Mouse (Mus musculus): ENCODE measurements around the gene Lpcat3. TPM values are rescaled to one million over a fixed set of nuclear protein-coding genes. Genes with fewer than 3 reads are reported as not detected.
"Not testable (repeated sequence)": the region's sequence is repeated elsewhere in the genome, so short reads cannot be mapped to it uniquely, and the experiment has no call there.

The Lpcat3 gene
- total RNA-seq (2021): 10 to 100 TPM; 28.2 to 41.3 TPM
- long read RNA-seq, experiment 1, transcript Lpcat3-201 (13 exons, 2,281 nt): major isoform, 69 of 78 reads
- long read RNA-seq, experiment 1, partial matches to known transcripts: 3 of 78 reads
- long read RNA-seq, experiment 1, other reads (novel, unspliced or antisense): 6 of 78 reads
- long read RNA-seq, experiment 2, transcript Lpcat3-201 (13 exons, 2,281 nt): major isoform, 45 of 52 reads
- long read RNA-seq, experiment 2, partial matches to known transcripts: 1 of 52 reads
- long read RNA-seq, experiment 2, other reads (novel, unspliced or antisense): 6 of 52 reads

DNA sequence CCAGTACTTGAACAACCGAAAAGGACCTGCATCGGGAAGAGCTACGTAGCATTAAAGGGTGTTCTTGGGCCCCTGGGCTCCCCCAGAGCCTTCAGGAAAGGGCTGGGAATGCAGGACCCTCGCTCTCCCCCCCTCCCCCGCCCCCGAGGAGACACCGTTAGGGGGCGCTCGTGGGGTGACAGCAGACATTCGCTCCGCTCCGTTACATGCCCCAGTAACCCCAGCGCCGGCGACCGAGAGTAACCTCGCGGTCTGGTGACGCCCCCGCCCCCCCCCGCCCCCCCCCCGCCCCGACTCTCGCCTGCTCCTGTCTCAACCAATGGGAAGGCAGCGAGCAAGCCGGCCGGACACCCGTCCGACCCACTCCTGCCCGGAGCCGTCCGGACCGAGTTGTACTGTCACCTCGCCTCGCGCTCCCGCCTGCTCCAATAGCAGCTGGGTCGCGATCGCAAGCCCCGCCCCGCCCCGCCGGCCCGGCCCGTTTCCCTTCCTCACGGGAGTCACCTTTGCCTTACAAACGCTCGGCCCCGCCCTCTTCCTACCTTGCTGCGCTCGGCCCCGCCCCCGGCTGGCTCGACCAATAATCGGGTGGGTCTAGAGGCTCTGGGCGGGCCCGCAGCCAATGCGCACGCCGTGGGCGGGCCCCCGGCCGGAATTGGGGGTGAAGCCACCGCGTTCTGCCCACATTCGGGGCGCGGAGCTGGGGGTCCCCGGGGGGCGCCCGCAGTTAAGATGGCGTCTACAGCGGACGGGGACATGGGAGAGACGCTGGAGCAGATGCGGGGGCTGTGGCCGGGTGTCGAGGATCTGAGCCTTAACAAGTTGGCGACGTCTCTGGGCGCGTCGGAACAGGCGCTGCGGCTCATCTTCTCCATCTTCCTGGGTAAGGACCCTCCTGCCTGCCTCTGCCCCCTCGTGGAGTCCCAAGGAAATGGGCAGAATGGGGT, at the start of gene Lpcat3:
Gene Lpcat3, plus strand, starts transcription at position 551 of the 947 bp plus-strand sequence.
- peak; percentile 97 for DNase-seq

- no peak for DNase-seq
Observed at GRCm38 (mm10) chr6:124625612-124626011, 37.2 kb upstream of the Lpcat3 start.

DNA sequence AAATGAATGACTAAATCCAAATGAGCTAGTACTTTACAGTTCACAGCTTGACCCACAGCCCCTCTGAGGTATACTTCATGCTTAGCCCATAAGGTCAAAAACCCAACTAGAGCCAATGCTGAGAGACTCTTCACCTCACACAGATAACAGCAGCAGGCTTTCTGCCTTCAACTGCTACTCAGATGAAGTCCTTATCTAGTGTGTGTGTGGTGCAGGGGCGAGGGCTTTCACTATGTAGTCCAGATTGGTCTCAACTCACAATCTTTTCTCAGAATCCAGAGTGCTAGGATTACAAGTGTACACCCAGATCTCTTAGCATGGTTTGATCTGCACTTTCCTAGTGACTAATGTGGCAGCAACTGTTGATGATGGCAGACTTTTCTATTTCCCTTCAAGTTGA, 36.6 kb upstream of the Lpcat3 start:
- not testable (repeated sequence) for DNase-seq

GRCm38 (mm10) chr6:124630763-124631162, 32.1 kb upstream of the Lpcat3 start:
- DNase-seq: no peak

DNA sequence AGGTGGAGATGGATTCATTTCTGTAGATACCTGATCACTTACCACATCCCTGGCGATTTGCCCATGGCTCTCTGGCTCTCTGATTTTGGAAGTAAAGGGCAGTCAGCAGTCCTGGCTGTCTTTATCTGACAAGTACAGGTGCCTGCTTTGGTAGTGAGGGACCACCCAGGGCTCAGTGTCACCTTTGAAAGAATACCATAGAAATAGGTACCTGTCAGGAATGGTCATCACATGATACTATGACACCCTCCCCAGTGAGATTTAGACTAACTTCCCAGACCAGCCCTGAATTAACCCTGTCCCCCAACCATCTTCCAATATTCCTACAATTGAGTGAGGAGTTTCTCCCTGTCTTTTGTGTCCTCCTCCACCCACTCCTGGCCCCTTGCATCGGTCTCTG, 26.8 kb upstream of the Lpcat3 start, which contains the start of gene C1s2:
Gene C1s2, minus strand, starts transcription at position 101 of the 400 bp plus-strand sequence.
- DNase-seq: not testable (repeated sequence)

DNA sequence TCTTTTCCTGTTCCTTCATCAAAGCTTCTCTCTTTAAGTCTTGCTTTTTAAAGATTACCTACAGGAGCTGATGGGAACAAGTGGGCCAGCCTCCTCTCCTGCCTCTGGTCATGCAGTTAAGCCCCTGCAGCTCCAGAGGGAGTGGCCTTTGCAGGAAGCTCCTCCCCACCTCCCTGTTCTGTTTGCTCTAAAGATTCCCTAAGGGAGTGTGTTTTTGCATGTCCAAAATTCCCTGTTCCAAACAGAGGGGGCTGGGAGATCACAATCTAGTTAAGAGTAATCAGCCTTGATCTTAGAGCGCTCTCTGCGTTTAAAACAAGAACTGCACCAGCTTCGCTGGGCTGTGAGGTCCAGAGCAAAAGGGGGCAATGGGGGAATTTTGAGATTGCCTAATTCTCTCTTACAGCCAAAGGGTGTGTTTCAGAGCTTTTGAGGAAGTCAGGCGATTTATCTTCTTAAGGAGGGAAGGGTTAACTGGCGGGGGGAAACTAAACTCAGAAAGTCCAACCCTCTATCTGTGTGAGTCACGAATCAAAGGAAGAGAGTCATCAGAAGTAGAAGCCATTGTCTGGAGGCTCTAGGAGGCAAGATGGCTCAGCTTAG, 25.9 kb upstream of the Lpcat3 start:
- not testable (repeated sequence) for DNase-seq

GRCm38 (mm10) chr6:124640041-124640440, 22.8 kb upstream of the Lpcat3 start:
- no peak for DNase-seq

GRCm38 (mm10) chr6:124640997-124641396, 21.8 kb upstream of the Lpcat3 start:
- peak; percentile 65 for DNase-seq

GRCm38 (mm10) chr6:124646394-124646793, 16.4 kb upstream of the Lpcat3 start:
- DNase-seq: no peak

GRCm38 (mm10) chr6:124655893-124656292, 6.9 kb upstream of the Lpcat3 start:
- no peak for DNase-seq

- no peak for DNase-seq
Observed at GRCm38 (mm10) chr6:124658067-124658466, 4.8 kb upstream of the Lpcat3 start.

- no peak for DNase-seq
Observed at GRCm38 (mm10) chr6:124661156-124661806, 1.5 kb upstream of the Lpcat3 start.

GRCm38 (mm10) chr6:124661995-124662394, 832 bp upstream of the Lpcat3 start:
- DNase-seq: no peak

GRCm38 (mm10) chr6:124663424-124663795, 583 bp downstream of the Lpcat3 start:
- no peak for DNase-seq

DNA sequence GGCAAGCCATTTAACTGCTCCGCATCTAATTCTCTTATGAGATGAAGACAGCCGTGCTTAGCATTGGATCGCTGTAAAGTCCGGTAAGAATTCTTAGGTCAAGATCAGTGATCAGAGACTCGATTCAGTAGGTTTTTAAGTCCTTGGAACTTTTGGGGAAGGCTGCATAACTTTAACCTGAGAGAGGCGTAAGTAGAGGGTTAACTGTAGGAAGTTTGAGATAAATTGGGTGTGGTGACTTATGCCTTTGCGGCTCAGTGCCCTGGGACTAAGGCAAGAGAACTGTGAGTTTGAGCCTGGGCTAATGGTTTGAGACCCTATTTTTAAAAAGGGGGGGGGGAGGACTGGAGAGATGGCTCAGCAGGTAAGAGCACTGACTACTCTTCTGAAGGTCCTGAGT, 1.4 kb downstream of the Lpcat3 start:
- no peak for DNase-seq

DNA sequence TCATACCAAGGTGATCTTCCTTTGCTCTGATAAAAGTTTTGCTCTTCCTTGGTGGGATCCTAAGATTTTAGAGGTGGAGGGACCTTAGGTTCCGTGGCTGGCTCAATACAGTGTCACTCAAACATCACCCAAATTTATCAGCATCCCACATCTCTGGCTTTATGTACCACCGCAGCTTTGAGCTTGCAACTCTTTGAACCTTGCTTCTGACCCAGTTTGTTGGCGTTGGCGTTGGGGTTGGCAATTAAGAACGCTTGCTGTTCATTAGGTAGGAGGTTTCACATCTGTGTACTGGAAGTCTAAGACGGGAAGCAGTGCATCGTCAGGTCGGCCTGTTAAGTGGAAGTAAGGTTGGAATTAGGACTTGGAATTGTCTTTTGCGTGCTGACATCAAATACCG, 2.2 kb downstream of the Lpcat3 start:
- no peak for DNase-seq

GRCm38 (mm10) chr6:124669234-124669859, 6.5 kb downstream of the Lpcat3 start:
- DNase-seq: no peak

- no peak for DNase-seq
Observed at GRCm38 (mm10) chr6:124670281-124670900, 7.6 kb downstream of the Lpcat3 start.

GRCm38 (mm10) chr6:124672100-124672499, 9.3 kb downstream of the Lpcat3 start:
- DNase-seq: no peak

GRCm38 (mm10) chr6:124673619-124674018, 10.8 kb downstream of the Lpcat3 start:
- DNase-seq: peak; percentile 47

DNA sequence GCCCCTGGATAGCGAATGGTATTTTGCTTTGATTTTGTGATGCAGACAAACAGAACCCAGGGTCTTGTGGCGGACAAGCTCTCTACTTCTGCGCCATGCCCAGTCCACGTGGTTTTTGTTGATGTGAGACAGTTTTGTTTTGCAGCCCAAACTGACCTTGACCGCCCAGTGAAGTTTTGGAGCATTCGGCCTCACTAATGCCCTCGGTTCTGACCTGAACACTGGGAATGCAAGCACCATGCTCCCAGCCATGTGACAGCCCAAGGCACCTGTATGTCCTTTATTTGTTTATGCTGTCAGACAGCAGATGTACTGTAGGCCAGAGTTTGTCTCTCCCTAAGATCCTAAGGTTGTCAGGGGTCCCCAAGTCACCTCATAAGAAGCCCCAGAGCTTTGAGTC, 11.8 kb downstream of the Lpcat3 start:
- no peak for DNase-seq

All from gastrocnemius, postnatal 10 days (tissue).